Mouse (Mus musculus) 416B (cell line): Measurements from ENCODE around the gene Olfr466.
A peak's percentile ranks its signal among the peaks of the same experiment; 100 is the strongest.

Source experiments
- DNase-seq: peaks from one replicate; pipeline ENCODE4 v3.0.0; 2011; ENCODE audit warnings: low read depth

The Olfr466 gene

GRCm38 (mm10) chr13:65149940-65150339 lies at the start of gene Olfr466:
TSS of gene Olfr466 (plus strand) at chr13:65150240.
- no peak for DNase-seq

- DNase-seq = no peak
Observed at GRCm38 (mm10) chr13:65100678-65101077, 49.4 kb upstream of the Olfr466 start.

- DNase-seq = peak; percentile 20
Observed at GRCm38 (mm10) chr13:65101232-65101631, 48.8 kb upstream of the Olfr466 start.

- DNase-seq = peak; percentile 69
Observed at GRCm38 (mm10) chr13:65111961-65112360, 38.1 kb upstream of the Olfr466 start.

- DNase-seq = peak; percentile 93
Observed at GRCm38 (mm10) chr13:65112459-65113110, 37.5 kb upstream of the Olfr466 start, which contains the start of gene Mfsd14b. TSS of gene Mfsd14b (minus strand) at chr13:65112975.

- DNase-seq = no peak
Observed at GRCm38 (mm10) chr13:65113239-65113638, 36.8 kb upstream of the Olfr466 start.

- no peak for DNase-seq
Observed at GRCm38 (mm10) chr13:65120984-65121383, 29.1 kb upstream of the Olfr466 start.

GRCm38 (mm10) chr13:65122111-65122510 lies 27.9 kb upstream of the Olfr466 start:
- peak; percentile 71 for DNase-seq

- peak; percentile 61 for DNase-seq
Observed at GRCm38 (mm10) chr13:65127063-65127847, 22.8 kb upstream of the Olfr466 start.

- no peak for DNase-seq
Observed at GRCm38 (mm10) chr13:65137789-65138188, 12.3 kb upstream of the Olfr466 start, which contains the start of gene Olfr465-ps1. TSS of gene Olfr465-ps1 (plus strand) at chr13:65138089.

- DNase-seq = no peak
Observed at GRCm38 (mm10) chr13:65174102-65174501, 24.1 kb downstream of the Olfr466 start.

GRCm38 (mm10) chr13:65175734-65176471 lies 25.9 kb downstream of the Olfr466 start:
- DNase-seq = peak; percentile 64

GRCm38 (mm10) chr13:65176472-65177091 lies 26.5 kb downstream of the Olfr466 start:
- DNase-seq = no peak

GRCm38 (mm10) chr13:65200667-65201066 lies 50.6 kb downstream of the Olfr466 start:
- DNase-seq = no peak
